Comparison of ENCODE assay signal across 15 mouse cellular contexts in the genomic region with DNA sequence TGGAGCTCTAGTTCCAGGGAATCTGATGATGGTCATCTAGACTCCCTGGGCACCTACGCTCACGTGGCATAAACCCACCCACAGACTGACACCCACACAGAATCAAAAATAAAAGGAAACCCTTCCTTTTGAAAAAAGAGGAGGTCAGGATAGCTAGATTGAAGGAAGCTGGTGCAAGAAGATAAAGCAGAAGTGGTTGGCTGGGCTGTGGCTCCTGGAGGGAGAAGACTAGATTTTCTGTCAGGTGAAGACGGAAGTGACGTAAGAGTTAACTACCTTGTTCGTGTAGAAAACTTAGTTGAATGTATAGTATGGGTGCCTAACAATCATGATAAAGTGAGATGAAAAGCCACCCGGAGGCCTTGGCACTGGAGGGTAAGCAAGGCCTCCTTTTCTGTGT.
"Had no signal": no experiment of that assay in that cellular context is flagged by ENCODE, and none has a peak within 500 bp of the region (broad histone marks: within the 10 kb centered on the region; RNA-seq: fewer than 3 reads in every experiment).

No protein-coding gene starts in this region.

- H3K27me3 ChIP-seq: kidney, embryonic 15.5 days; limb, embryonic 15.5 days; liver, embryonic 13.5 days; midbrain, embryonic 12.5 days; stomach, embryonic 15.5 days had no signal

- H3K4me3 ChIP-seq: kidney, embryonic 15.5 days; left cerebral cortex, adult 2 months; limb, embryonic 15.5 days; liver, embryonic 13.5 days; midbrain, embryonic 12.5 days; stomach, embryonic 15.5 days had no signal

- ATAC-seq: intestine, embryonic 16.5 days; midbrain, embryonic 16.5 days had no signal

- H3K4me1 ChIP-seq: kidney, embryonic 15.5 days; limb, embryonic 15.5 days; liver, embryonic 13.5 days; midbrain, embryonic 12.5 days; stomach, embryonic 15.5 days had no signal

- DNase-seq: kidney, adult 2 months; kidney, postnatal 14 days; liver, embryonic 13.5 days; lung, embryonic 14.5 days; lung, postnatal 10 days; retina, postnatal 1 day; thymus, adult 2 months; thymus, postnatal 36 days had no signal

- H3K27ac ChIP-seq: kidney, embryonic 15.5 days; left cerebral cortex, adult 2 months; limb, embryonic 15.5 days; liver, embryonic 13.5 days; midbrain, embryonic 12.5 days; stomach, embryonic 15.5 days had no signal

- H3K36me3 ChIP-seq: kidney, embryonic 15.5 days; limb, embryonic 15.5 days; liver, embryonic 13.5 days; midbrain, embryonic 12.5 days; stomach, embryonic 15.5 days had no signal

- H3K9me3 ChIP-seq: kidney, embryonic 15.5 days; limb, embryonic 15.5 days; liver, embryonic 13.5 days; midbrain, embryonic 12.5 days; stomach, embryonic 15.5 days had no signal

- H3K9ac ChIP-seq: kidney, embryonic 15.5 days; limb, embryonic 15.5 days; liver, embryonic 13.5 days; lung, embryonic 14.5 days; midbrain, embryonic 12.5 days; stomach, embryonic 15.5 days had no signal

- H3K4me2 ChIP-seq: kidney, embryonic 15.5 days; limb, embryonic 15.5 days; liver, embryonic 13.5 days; lung, embryonic 14.5 days; midbrain, embryonic 12.5 days; stomach, embryonic 15.5 days had no signal
